Mouse (Mus musculus): ENCODE results near the gene Ctdsp1. TPM values are rescaled to one million over a fixed set of nuclear protein-coding genes. Genes with fewer than 3 reads are reported as not detected.
"Not testable (repeated sequence)": the region's sequence is repeated elsewhere in the genome, so short reads cannot be mapped to it uniquely, and the experiment has no call there.

Gene Ctdsp1
- total RNA-seq, 2 experiments from 2014 or later: 23.8 to 28.2 TPM

- DNase-seq (ENCODE audit: low spot score in 2 of 2): not testable (repeated sequence)
Measured at GRCm38 (mm10) chr1:74396456-74397222, 5.3 kb downstream of the Ctdsp1 start.

GRCm38 (mm10) chr1:74397268-74397918, 6.1 kb downstream of the Ctdsp1 start:
- peak; percentile 87 to 93 for DNase-seq (ENCODE audit: low spot score in 2 of 2)

- no peak for DNase-seq (ENCODE audit: low spot score in 2 of 2)
Measured at GRCm38 (mm10) chr1:74397919-74398451, 6.7 kb downstream of the Ctdsp1 start.

GRCm38 (mm10) chr1:74400531-74400930, 9.2 kb downstream of the Ctdsp1 start:
- DNase-seq (ENCODE audit: low spot score in 2 of 2): no peak

- no peak for DNase-seq (ENCODE audit: low spot score in 2 of 2)
Measured at GRCm38 (mm10) chr1:74401015-74401702, 9.8 kb downstream of the Ctdsp1 start.

GRCm38 (mm10) chr1:74404206-74404605, 12.9 kb downstream of the Ctdsp1 start:
- no peak for DNase-seq (ENCODE audit: low spot score in 2 of 2)

- DNase-seq (ENCODE audit: low spot score in 2 of 2): no peak
Measured at GRCm38 (mm10) chr1:74408589-74409504, 17.5 kb downstream of the Ctdsp1 start, which contains the start of gene Vil1. Vil1 (plus strand) TSS chr1:74409376.

GRCm38 (mm10) chr1:74411753-74412325, 20.5 kb downstream of the Ctdsp1 start:
- no peak for DNase-seq (ENCODE audit: low spot score in 2 of 2)

GRCm38 (mm10) chr1:74412711-74413110, 21.4 kb downstream of the Ctdsp1 start:
- no peak for DNase-seq (ENCODE audit: low spot score in 2 of 2)

GRCm38 (mm10) chr1:74415143-74415542, 23.8 kb downstream of the Ctdsp1 start:
- DNase-seq (ENCODE audit: low spot score in 2 of 2): no peak

- no peak for DNase-seq (ENCODE audit: low spot score in 2 of 2)
Measured at GRCm38 (mm10) chr1:74418747-74419439, 27.6 kb downstream of the Ctdsp1 start.

GRCm38 (mm10) chr1:74419440-74419794, 28.1 kb downstream of the Ctdsp1 start:
- no peak for DNase-seq (ENCODE audit: low spot score in 2 of 2)

- no peak for DNase-seq (ENCODE audit: low spot score in 2 of 2)
Measured at GRCm38 (mm10) chr1:74423147-74423546, 31.8 kb downstream of the Ctdsp1 start.

GRCm38 (mm10) chr1:74425845-74426244, 34.5 kb downstream of the Ctdsp1 start:
- no peak for DNase-seq (ENCODE audit: low spot score in 2 of 2)

- no peak for DNase-seq (ENCODE audit: low spot score in 2 of 2)
Measured at GRCm38 (mm10) chr1:74433220-74433619, 41.9 kb downstream of the Ctdsp1 start.

GRCm38 (mm10) chr1:74434596-74434995, 43.3 kb downstream of the Ctdsp1 start:
- no peak for DNase-seq (ENCODE audit: low spot score in 2 of 2)

- no peak for DNase-seq (ENCODE audit: low spot score in 2 of 2)
Measured at GRCm38 (mm10) chr1:74435563-74435962, 44.3 kb downstream of the Ctdsp1 start.

- DNase-seq (ENCODE audit: low spot score in 2 of 2): peak in 1 of 2 experiments; percentile 25
Measured at GRCm38 (mm10) chr1:74437702-74438427, 46.6 kb downstream of the Ctdsp1 start.
